Mouse (Mus musculus): ENCODE measurements around the gene Rcc2. TPM values are rescaled to one million over a fixed set of nuclear protein-coding genes. Genes with fewer than 3 reads are reported as not detected.

Gene Rcc2
- total RNA-seq (2022), result 1 to 10 TPM; 6.0 to 7.8 (median 6.4) TPM

- DNase-seq (ENCODE audit: low spot score in 2 of 2), result no peak
Observed at GRCm38 (mm10) chr4:140700269-140701018, at the start of gene Rcc2. Gene Rcc2 (plus strand): TSS chr4:140700541.

GRCm38 (mm10) chr4:140653835-140654583, 46.3 kb upstream of the Rcc2 start:
- DNase-seq (ENCODE audit: low spot score in 2 of 2), result no peak

- DNase-seq (ENCODE audit: low spot score in 2 of 2), result no peak
Observed at GRCm38 (mm10) chr4:140654798-140655197, 45.5 kb upstream of the Rcc2 start.

- no peak for DNase-seq (ENCODE audit: low spot score in 2 of 2)
Observed at GRCm38 (mm10) chr4:140656529-140656928, 43.8 kb upstream of the Rcc2 start.

- DNase-seq (ENCODE audit: low spot score in 2 of 2), result peak; percentile 69 to 85
Observed at GRCm38 (mm10) chr4:140657681-140658575, 42.4 kb upstream of the Rcc2 start.

- DNase-seq (ENCODE audit: low spot score in 2 of 2), result no peak
Observed at GRCm38 (mm10) chr4:140661406-140662022, 38.8 kb upstream of the Rcc2 start.

- DNase-seq (ENCODE audit: low spot score in 2 of 2), result no peak
Observed at GRCm38 (mm10) chr4:140662453-140662852, 37.9 kb upstream of the Rcc2 start.

- no peak for DNase-seq (ENCODE audit: low spot score in 2 of 2)
Observed at GRCm38 (mm10) chr4:140662882-140663585, 37.3 kb upstream of the Rcc2 start.

GRCm38 (mm10) chr4:140665053-140665452, 35.3 kb upstream of the Rcc2 start:
- no peak for DNase-seq (ENCODE audit: low spot score in 2 of 2)

GRCm38 (mm10) chr4:140665760-140666159, 34.6 kb upstream of the Rcc2 start, which contains the start of gene Arhgef10l:
Gene Arhgef10l (minus strand): TSS chr4:140666012.
- DNase-seq (ENCODE audit: low spot score in 2 of 2), result no peak

GRCm38 (mm10) chr4:140667802-140668201, 32.5 kb upstream of the Rcc2 start:
- DNase-seq (ENCODE audit: low spot score in 2 of 2), result no peak

GRCm38 (mm10) chr4:140673527-140674264, 26.6 kb upstream of the Rcc2 start:
- DNase-seq (ENCODE audit: low spot score in 2 of 2), result no peak

GRCm38 (mm10) chr4:140674345-140674926, 25.9 kb upstream of the Rcc2 start:
- DNase-seq (ENCODE audit: low spot score in 2 of 2), result peak; percentile 63 to 73

- DNase-seq (ENCODE audit: low spot score in 2 of 2), result no peak
Observed at GRCm38 (mm10) chr4:140679038-140679437, 21.3 kb upstream of the Rcc2 start.

- DNase-seq (ENCODE audit: low spot score in 2 of 2), result peak; percentile 63 to 64
Observed at GRCm38 (mm10) chr4:140679723-140680380, 20.5 kb upstream of the Rcc2 start.

- DNase-seq (ENCODE audit: low spot score in 2 of 2), result no peak
Observed at GRCm38 (mm10) chr4:140680731-140681397, 19.5 kb upstream of the Rcc2 start.

- no peak for DNase-seq (ENCODE audit: low spot score in 2 of 2)
Observed at GRCm38 (mm10) chr4:140683608-140684007, 16.7 kb upstream of the Rcc2 start.

Measured in gastrocnemius, adult 8-10 months (tissue).